Mouse (Mus musculus): ENCODE results near the gene Scfd2. TPM values are rescaled to one million over a fixed set of nuclear protein-coding genes. Genes with fewer than 3 reads are reported as not detected.

Scfd2 gene
- polyA plus RNA-seq, 1 experiment, result 3.1 TPM

- Histone ChIP-seq H3K4me3 (replicated peaks; ENCODE audit: control insufficient read depth, low read depth, low read length) (no peak overlapping the region), H3K4me1 (ENCODE audit: control insufficient read depth, insufficient read depth, low read length) (no peaks in the 10 kb centered on the region), H3K27ac (ENCODE audit: control insufficient read depth, insufficient read depth, low read depth, low read length, poor library complexity) (no peak overlapping the region)
- 86% methylated on average over 2 of the region's 2 CpGs for WGBS
- TF ChIP-seq CTCF (IDR thresholded peaks at IDR 0.05; ENCODE audit: control insufficient read depth, insufficient read depth, low read length), result no peak
- TF ChIP-seq POLR2A (IDR thresholded peaks at IDR 0.05; ENCODE audit: borderline replicate concordance, control insufficient read depth, low read depth, low read length), result no peak
Measured at GRCm38 (mm10) chr5:74355416-74356177, 176.0 kb downstream of the Scfd2 start.

GRCm38 (mm10) chr5:74350909-74351308 is 180.7 kb downstream of the Scfd2 start:
- Histone ChIP-seq H3K4me1 (ENCODE audit: control insufficient read depth, insufficient read depth, low read length) (no peaks in the 10 kb centered on the region), H3K27ac (ENCODE audit: control insufficient read depth, insufficient read depth, low read depth, low read length, poor library complexity) (no peak overlapping the region), H3K4me3 (replicated peaks; ENCODE audit: control insufficient read depth, low read depth, low read length) (no peak overlapping the region)
- 72% methylated on average over 4 of the region's 4 CpGs for WGBS
- no peak for TF ChIP-seq CTCF (IDR thresholded peaks at IDR 0.05; ENCODE audit: control insufficient read depth, insufficient read depth, low read length)
- no peak for TF ChIP-seq POLR2A (IDR thresholded peaks at IDR 0.05; ENCODE audit: borderline replicate concordance, control insufficient read depth, low read depth, low read length)

- Histone ChIP-seq H3K27ac (ENCODE audit: control insufficient read depth, insufficient read depth, low read depth, low read length, poor library complexity) (no peak overlapping the region), H3K4me1 (ENCODE audit: control insufficient read depth, insufficient read depth, low read length) (no peaks in the 10 kb centered on the region), H3K4me3 (replicated peaks; ENCODE audit: control insufficient read depth, low read depth, low read length) (no peak overlapping the region)
- 50% methylated on average over 11 of the region's 11 CpGs for WGBS
- TF ChIP-seq CTCF (IDR thresholded peaks at IDR 0.05; ENCODE audit: control insufficient read depth, insufficient read depth, low read length) (no peak), POLR2A (IDR thresholded peaks at IDR 0.05; ENCODE audit: borderline replicate concordance, control insufficient read depth, low read depth, low read length) (no peak)
Measured at GRCm38 (mm10) chr5:74348079-74348870, 183.3 kb downstream of the Scfd2 start.

GRCm38 (mm10) chr5:74343045-74343444 is 188.5 kb downstream of the Scfd2 start:
- H3K4me3 ChIP-seq (replicated peaks; ENCODE audit: control insufficient read depth, low read depth, low read length), result no peak overlapping the region
- H3K4me1 ChIP-seq (ENCODE audit: control insufficient read depth, insufficient read depth, low read length), result no peaks in the 10 kb centered on the region
- no peak overlapping the region for H3K27ac ChIP-seq (ENCODE audit: control insufficient read depth, insufficient read depth, low read depth, low read length, poor library complexity)
- WGBS, result 65% methylated on average over 2 of the region's 2 CpGs
- TF ChIP-seq POLR2A (IDR thresholded peaks at IDR 0.05; ENCODE audit: borderline replicate concordance, control insufficient read depth, low read depth, low read length) (no peak), CTCF (IDR thresholded peaks at IDR 0.05; ENCODE audit: control insufficient read depth, insufficient read depth, low read length) (no peak)

- H3K4me3 ChIP-seq (replicated peaks; ENCODE audit: control insufficient read depth, low read depth, low read length), result no peak overlapping the region
- no peak overlapping the region for H3K27ac ChIP-seq (ENCODE audit: control insufficient read depth, insufficient read depth, low read depth, low read length, poor library complexity)
- H3K4me1 ChIP-seq (ENCODE audit: control insufficient read depth, insufficient read depth, low read length), result no peaks in the 10 kb centered on the region
- TF ChIP-seq POLR2A (IDR thresholded peaks at IDR 0.05; ENCODE audit: borderline replicate concordance, control insufficient read depth, low read depth, low read length), result no peak
- TF ChIP-seq CTCF (IDR thresholded peaks at IDR 0.05; ENCODE audit: control insufficient read depth, insufficient read depth, low read length), result no peak
Measured at GRCm38 (mm10) chr5:74342557-74342956, 189.0 kb downstream of the Scfd2 start.

GRCm38 (mm10) chr5:74337491-74337890 is 194.1 kb downstream of the Scfd2 start:
- Histone ChIP-seq H3K4me3 (replicated peaks; ENCODE audit: control insufficient read depth, low read depth, low read length) (no peak overlapping the region), H3K27ac (ENCODE audit: control insufficient read depth, insufficient read depth, low read depth, low read length, poor library complexity) (no peak overlapping the region), H3K4me1 (ENCODE audit: control insufficient read depth, insufficient read depth, low read length) (no peaks in the 10 kb centered on the region)
- TF ChIP-seq CTCF (IDR thresholded peaks at IDR 0.05; ENCODE audit: control insufficient read depth, insufficient read depth, low read length), result no peak
- TF ChIP-seq POLR2A (IDR thresholded peaks at IDR 0.05; ENCODE audit: borderline replicate concordance, control insufficient read depth, low read depth, low read length), result no peak
- WGBS, result 53% methylated on average over 3 of the region's 3 CpGs

- no peak for TF ChIP-seq CTCF (IDR thresholded peaks at IDR 0.05; ENCODE audit: control insufficient read depth, insufficient read depth, low read length)
- TF ChIP-seq POLR2A (IDR thresholded peaks at IDR 0.05; ENCODE audit: borderline replicate concordance, control insufficient read depth, low read depth, low read length), result no peak
- Histone ChIP-seq H3K4me3 (replicated peaks; ENCODE audit: control insufficient read depth, low read depth, low read length) (no peak overlapping the region), H3K4me1 (ENCODE audit: control insufficient read depth, insufficient read depth, low read length) (no peaks in the 10 kb centered on the region), H3K27ac (ENCODE audit: control insufficient read depth, insufficient read depth, low read depth, low read length, poor library complexity) (no peak overlapping the region)
- WGBS, result 80% methylated on average over 12 of the region's 12 CpGs
Measured at GRCm38 (mm10) chr5:74336780-74337179, 194.8 kb downstream of the Scfd2 start.

GRCm38 (mm10) chr5:74333258-74333657 is 198.3 kb downstream of the Scfd2 start:
- TF ChIP-seq CTCF (IDR thresholded peaks at IDR 0.05; ENCODE audit: control insufficient read depth, insufficient read depth, low read length) (no peak), POLR2A (IDR thresholded peaks at IDR 0.05; ENCODE audit: borderline replicate concordance, control insufficient read depth, low read depth, low read length) (no peak)
- no peak overlapping the region for H3K27ac ChIP-seq (ENCODE audit: control insufficient read depth, insufficient read depth, low read depth, low read length, poor library complexity)
- H3K4me3 ChIP-seq (replicated peaks; ENCODE audit: control insufficient read depth, low read depth, low read length), result no peak overlapping the region
- WGBS, result 87% methylated on average over 3 of the region's 3 CpGs
- no peaks in the 10 kb centered on the region for H3K4me1 ChIP-seq (ENCODE audit: control insufficient read depth, insufficient read depth, low read length)

Measured in bone marrow, adult 2 months (tissue).